Mouse (Mus musculus): ENCODE measurements at regions not wholly inside any gene's neighbourhood (a gene's known extent, or its start where the extent isn't known, plus 50 kb on each side); places are given as distances from the start of the nearest gene placed in this dataset.
A peak's percentile ranks its signal among the peaks of the same experiment; 100 is the strongest.

- no peak overlapping the region for H3K4me3 ChIP-seq (ENCODE audit: low read length)
- H3K9me3 ChIP-seq (ENCODE audit: control insufficient read depth, low read length) = no peaks in the 10 kb centered on the region
- H3K9ac ChIP-seq (ENCODE audit: low read length) = no peak overlapping the region
- H3K36me3 ChIP-seq (ENCODE audit: control insufficient read depth, insufficient read depth, low read length) = no peaks in the 10 kb centered on the region
- 58% methylated on average over 2 of the region's 2 CpGs for WGBS
- H3K4me1 ChIP-seq (replicated peaks; ENCODE audit: control insufficient read depth, insufficient read depth, low read length) = no peaks in the 10 kb centered on the region
- no peak overlapping the region for H3K27ac ChIP-seq (ENCODE audit: low read length)
- H3K27me3 ChIP-seq (ENCODE audit: control insufficient read depth, insufficient read depth, low read depth, low read length) = no peaks in the 10 kb centered on the region
- no peak for ATAC-seq (ENCODE audit: low read depth)
- H3K4me2 ChIP-seq (ENCODE audit: low read depth, low read length) = no peak overlapping the region
Observed at GRCm38 (mm10) chr15:28823526-28823925, 620.0 kb downstream of the Dnah5 start.

- no peak overlapping the region for H3K27ac ChIP-seq (ENCODE audit: low read length)
- ATAC-seq (ENCODE audit: low read depth) = no peak
- H3K4me1 ChIP-seq (replicated peaks; ENCODE audit: control insufficient read depth, insufficient read depth, low read length) = no peaks in the 10 kb centered on the region
- no peaks in the 10 kb centered on the region for H3K36me3 ChIP-seq (ENCODE audit: control insufficient read depth, insufficient read depth, low read length)
- H3K9me3 ChIP-seq (ENCODE audit: control insufficient read depth, low read length) = no peaks in the 10 kb centered on the region
- WGBS = 75% methylated on average over 4 of the region's 4 CpGs
- H3K4me3 ChIP-seq (ENCODE audit: low read length) = no peak overlapping the region
- no peak overlapping the region for H3K9ac ChIP-seq (ENCODE audit: low read length)
- no peaks in the 10 kb centered on the region for H3K27me3 ChIP-seq (ENCODE audit: control insufficient read depth, insufficient read depth, low read depth, low read length)
- H3K4me2 ChIP-seq (ENCODE audit: low read depth, low read length) = no peak overlapping the region
Observed at GRCm38 (mm10) chr15:28834831-28835230, 631.3 kb downstream of the Dnah5 start.

DNA sequence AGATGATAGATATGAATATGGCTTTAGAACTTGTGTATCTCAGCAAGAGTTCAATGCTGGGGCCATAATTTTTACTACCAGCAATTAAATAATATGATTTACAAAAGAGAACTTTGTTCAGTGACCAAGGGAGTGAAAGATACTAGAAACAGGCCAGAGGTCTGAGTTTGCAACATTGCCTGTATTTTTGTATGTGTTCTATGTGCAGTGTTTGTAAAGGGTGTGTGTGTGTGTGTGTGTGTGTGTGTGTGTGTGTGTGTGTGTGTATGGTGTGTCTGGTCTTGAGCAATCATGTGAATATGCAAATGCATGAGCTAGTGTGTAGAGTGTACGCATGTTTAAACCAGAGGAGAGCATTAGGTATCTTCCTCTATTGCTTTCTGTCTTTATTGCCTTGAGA, 636.8 kb downstream of the Dnah5 start:
- 72% methylated on average over 1 of the region's 1 CpGs for WGBS
- no peaks in the 10 kb centered on the region for H3K9me3 ChIP-seq (ENCODE audit: control insufficient read depth, low read length)
- no peak overlapping the region for H3K9ac ChIP-seq (ENCODE audit: low read length)
- no peak overlapping the region for H3K27ac ChIP-seq (ENCODE audit: low read length)
- ATAC-seq (ENCODE audit: low read depth) = no peak
- H3K4me1 ChIP-seq (replicated peaks; ENCODE audit: control insufficient read depth, insufficient read depth, low read length) = no peaks in the 10 kb centered on the region
- H3K4me2 ChIP-seq (ENCODE audit: low read depth, low read length) = no peak overlapping the region
- H3K36me3 ChIP-seq (ENCODE audit: control insufficient read depth, insufficient read depth, low read length) = no peaks in the 10 kb centered on the region
- no peak overlapping the region for H3K4me3 ChIP-seq (ENCODE audit: low read length)
- no peaks in the 10 kb centered on the region for H3K27me3 ChIP-seq (ENCODE audit: control insufficient read depth, insufficient read depth, low read depth, low read length)

DNA sequence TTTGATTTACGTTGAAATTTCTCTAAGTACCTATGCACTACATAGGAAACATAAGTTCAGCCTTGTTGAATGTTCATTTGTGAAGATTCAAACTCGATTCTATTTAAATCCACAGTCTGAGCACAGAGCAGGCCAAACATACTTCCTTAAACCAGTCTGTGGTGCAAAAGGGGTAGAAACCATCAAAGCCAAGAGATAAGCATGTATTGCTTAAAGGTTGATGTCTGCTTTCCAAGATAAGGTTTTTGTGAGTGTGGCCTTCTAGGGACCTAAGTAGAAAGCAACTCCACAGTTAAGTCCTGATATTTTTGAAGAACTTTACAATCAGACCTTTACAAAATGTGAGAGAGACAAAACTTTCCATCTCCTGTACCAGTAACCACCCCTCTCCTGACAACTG, 652.9 kb downstream of the Dnah5 start:
- no peaks in the 10 kb centered on the region for H3K4me1 ChIP-seq (replicated peaks; ENCODE audit: control insufficient read depth, insufficient read depth, low read length)
- no peak for ATAC-seq (ENCODE audit: low read depth)
- no peak overlapping the region for H3K27ac ChIP-seq (ENCODE audit: low read length)
- H3K27me3 ChIP-seq (ENCODE audit: control insufficient read depth, insufficient read depth, low read depth, low read length) = no peaks in the 10 kb centered on the region
- WGBS = 64% methylated on average over 2 of the region's 2 CpGs
- no peaks in the 10 kb centered on the region for H3K9me3 ChIP-seq (ENCODE audit: control insufficient read depth, low read length)
- H3K4me2 ChIP-seq (ENCODE audit: low read depth, low read length) = no peak overlapping the region
- no peak overlapping the region for H3K4me3 ChIP-seq (ENCODE audit: low read length)
- no peak overlapping the region for H3K9ac ChIP-seq (ENCODE audit: low read length)
- no peaks in the 10 kb centered on the region for H3K36me3 ChIP-seq (ENCODE audit: control insufficient read depth, insufficient read depth, low read length)

DNA sequence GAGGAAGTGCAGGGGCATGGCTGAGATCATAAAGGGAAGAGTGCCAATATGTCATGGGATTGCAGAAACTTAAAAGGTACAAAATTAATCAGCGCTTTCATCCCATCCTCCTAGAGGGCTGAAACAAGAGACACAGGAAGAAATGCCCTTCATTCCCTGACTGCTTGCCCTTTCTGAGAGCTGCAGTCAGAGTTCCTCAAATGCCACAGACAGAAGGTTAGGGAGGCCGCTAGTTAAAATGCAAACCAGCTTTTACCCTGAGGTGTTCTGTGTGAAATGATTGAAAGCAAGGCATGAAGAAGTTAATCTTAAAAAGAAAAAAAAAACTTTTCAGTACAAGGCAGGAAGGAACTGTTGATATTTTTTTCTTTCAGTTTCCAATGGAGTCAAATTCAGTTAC, 654.6 kb downstream of the Dnah5 start:
- 74% methylated on average over 2 of the region's 2 CpGs for WGBS
- Histone ChIP-seq H3K9ac (ENCODE audit: low read length) (no peak overlapping the region), H3K27ac (ENCODE audit: low read length) (no peak overlapping the region), H3K4me2 (ENCODE audit: low read depth, low read length) (no peak overlapping the region), H3K9me3 (ENCODE audit: control insufficient read depth, low read length) (no peaks in the 10 kb centered on the region), H3K4me3 (ENCODE audit: low read length) (no peak overlapping the region), H3K27me3 (ENCODE audit: control insufficient read depth, insufficient read depth, low read depth, low read length) (no peaks in the 10 kb centered on the region), H3K36me3 (ENCODE audit: control insufficient read depth, insufficient read depth, low read length) (no peaks in the 10 kb centered on the region), H3K4me1 (replicated peaks; ENCODE audit: control insufficient read depth, insufficient read depth, low read length) (no peaks in the 10 kb centered on the region)
- no peak for ATAC-seq (ENCODE audit: low read depth)

DNA sequence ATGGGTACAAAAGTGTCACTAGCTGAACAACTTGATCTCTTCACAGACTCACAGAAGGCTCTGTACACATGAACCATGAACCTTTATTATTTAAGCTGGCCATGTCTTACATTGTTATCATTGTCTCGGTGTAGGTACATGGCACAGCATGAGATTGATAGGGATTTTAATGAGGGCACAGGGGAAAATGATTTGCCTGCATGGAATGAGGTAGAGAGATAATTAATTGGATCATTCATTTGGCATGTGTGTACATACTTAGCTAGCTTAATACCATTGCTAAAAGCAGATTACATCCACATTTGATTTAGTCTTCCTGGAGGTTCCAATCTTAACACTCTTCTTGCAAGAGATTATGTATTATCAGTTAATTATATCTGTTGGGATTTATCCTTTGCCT, 660.5 kb downstream of the Dnah5 start:
- H3K36me3 ChIP-seq (ENCODE audit: control insufficient read depth, insufficient read depth, low read length) = no peaks in the 10 kb centered on the region
- H3K27ac ChIP-seq (ENCODE audit: low read length) = no peak overlapping the region
- no peaks in the 10 kb centered on the region for H3K27me3 ChIP-seq (ENCODE audit: control insufficient read depth, insufficient read depth, low read depth, low read length)
- 60% methylated on average over 1 of the region's 1 CpGs for WGBS
- no peaks in the 10 kb centered on the region for H3K4me1 ChIP-seq (replicated peaks; ENCODE audit: control insufficient read depth, insufficient read depth, low read length)
- H3K4me2 ChIP-seq (ENCODE audit: low read depth, low read length) = no peak overlapping the region
- no peak for ATAC-seq (ENCODE audit: low read depth)
- H3K4me3 ChIP-seq (ENCODE audit: low read length) = no peak overlapping the region
- no peaks in the 10 kb centered on the region for H3K9me3 ChIP-seq (ENCODE audit: control insufficient read depth, low read length)
- no peak overlapping the region for H3K9ac ChIP-seq (ENCODE audit: low read length)

- Histone ChIP-seq H3K27me3 (ENCODE audit: control insufficient read depth, insufficient read depth, low read depth, low read length) (no peaks in the 10 kb centered on the region), H3K27ac (ENCODE audit: low read length) (no peak overlapping the region), H3K4me1 (replicated peaks; ENCODE audit: control insufficient read depth, insufficient read depth, low read length) (no peaks in the 10 kb centered on the region), H3K9me3 (ENCODE audit: control insufficient read depth, low read length) (no peaks in the 10 kb centered on the region), H3K36me3 (ENCODE audit: control insufficient read depth, insufficient read depth, low read length) (no peaks in the 10 kb centered on the region), H3K4me3 (ENCODE audit: low read length) (no peak overlapping the region), H3K9ac (ENCODE audit: low read length) (no peak overlapping the region), H3K4me2 (ENCODE audit: low read depth, low read length) (no peak overlapping the region)
- ATAC-seq (ENCODE audit: low read depth) = no peak
- WGBS = 74% methylated on average over 2 of the region's 2 CpGs
Observed at GRCm38 (mm10) chr15:28864913-28865312, 661.4 kb downstream of the Dnah5 start.

- WGBS = 68% methylated on average over 2 of the region's 2 CpGs
- ATAC-seq (ENCODE audit: low read depth) = no peak
- Histone ChIP-seq H3K27ac (ENCODE audit: low read length) (no peak overlapping the region), H3K9ac (ENCODE audit: low read length) (no peak overlapping the region), H3K4me1 (replicated peaks; ENCODE audit: control insufficient read depth, insufficient read depth, low read length) (no peaks in the 10 kb centered on the region), H3K9me3 (ENCODE audit: control insufficient read depth, low read length) (no peaks in the 10 kb centered on the region), H3K4me2 (ENCODE audit: low read depth, low read length) (no peak overlapping the region), H3K27me3 (ENCODE audit: control insufficient read depth, insufficient read depth, low read depth, low read length) (no peaks in the 10 kb centered on the region), H3K36me3 (ENCODE audit: control insufficient read depth, insufficient read depth, low read length) (no peaks in the 10 kb centered on the region), H3K4me3 (ENCODE audit: low read length) (no peak overlapping the region)
Observed at GRCm38 (mm10) chr15:28873001-28873400, 669.4 kb downstream of the Dnah5 start.

GRCm38 (mm10) chr15:28896248-28896808, 692.8 kb downstream of the Dnah5 start:
- Histone ChIP-seq H3K4me2 (ENCODE audit: low read depth, low read length) (no peak overlapping the region), H3K4me3 (ENCODE audit: low read length) (no peak overlapping the region), H3K4me1 (replicated peaks; ENCODE audit: control insufficient read depth, insufficient read depth, low read length) (no peaks in the 10 kb centered on the region), H3K27me3 (ENCODE audit: control insufficient read depth, insufficient read depth, low read depth, low read length) (no peaks in the 10 kb centered on the region), H3K27ac (ENCODE audit: low read length) (no peak overlapping the region), H3K9me3 (ENCODE audit: control insufficient read depth, low read length) (no peaks in the 10 kb centered on the region), H3K36me3 (ENCODE audit: control insufficient read depth, insufficient read depth, low read length) (no peaks in the 10 kb centered on the region), H3K9ac (ENCODE audit: low read length) (no peak overlapping the region)
- ATAC-seq (ENCODE audit: low read depth) = 0 out of 2 replicates have a peak, but pooled peaks have one; percentile 31
- 70% methylated on average over 3 of the region's 3 CpGs for WGBS

DNA sequence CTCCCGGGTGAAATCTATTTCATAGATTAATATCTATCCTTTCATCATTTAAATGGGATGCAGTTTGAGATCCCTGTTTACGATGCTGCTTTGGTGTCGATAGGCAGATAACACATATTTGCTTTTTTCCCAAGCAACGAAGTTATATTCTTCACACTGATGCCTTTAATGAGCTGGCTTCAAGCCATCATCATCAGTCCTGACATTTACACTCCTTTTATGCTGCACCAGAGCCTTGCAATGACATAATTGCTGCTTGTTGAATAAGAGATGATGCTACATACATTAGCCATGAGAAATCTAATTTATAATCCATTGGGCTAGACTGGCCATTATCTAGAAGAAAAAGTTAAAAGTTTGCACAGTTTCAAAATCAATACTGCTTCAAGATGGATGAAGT, 718.9 kb downstream of the Dnah5 start:
- ATAC-seq (ENCODE audit: low read depth) = no peak
- 75% methylated on average over 4 of the region's 4 CpGs for WGBS

More for the DNA sequence above, 718.9 kb downstream of the Dnah5 start:
- Histone ChIP-seq H3K27me3 (ENCODE audit: control insufficient read depth, insufficient read depth, low read depth, low read length) (no peaks in the 10 kb centered on the region), H3K36me3 (ENCODE audit: control insufficient read depth, insufficient read depth, low read length) (no peaks in the 10 kb centered on the region), H3K4me3 (ENCODE audit: low read length) (no peak overlapping the region), H3K9me3 (ENCODE audit: control insufficient read depth, low read length) (no peaks in the 10 kb centered on the region), H3K4me1 (replicated peaks; ENCODE audit: control insufficient read depth, insufficient read depth, low read length) (no peaks in the 10 kb centered on the region), H3K27ac (ENCODE audit: low read length) (no peak overlapping the region), H3K4me2 (ENCODE audit: low read depth, low read length) (no peak overlapping the region), H3K9ac (ENCODE audit: low read length) (no peak overlapping the region)

Data from lung, embryonic 16.5 days (tissue).